Mouse (Mus musculus): ENCODE measurements around the gene Olfr1028. TPM values are rescaled to one million over a fixed set of nuclear protein-coding genes. Genes with fewer than 3 reads are reported as not detected.

Olfr1028 gene
- not detected for polyA plus RNA-seq (2017; shearing (Covaris generic))

GRCm38 (mm10) chr2:85950137-85950536 is at the start of gene Olfr1028:
Olfr1028 (plus strand) TSS chr2:85950437.

GRCm38 (mm10) chr2:85904952-85905351 is 45.3 kb upstream of the Olfr1028 start, which contains the start of gene Olfr1024:
Olfr1024 (minus strand) TSS chr2:85905052.

GRCm38 (mm10) chr2:85914893-85915292 is 35.3 kb upstream of the Olfr1028 start, which contains the start of gene Olfr1025-ps1:
Olfr1025-ps1 (plus strand) TSS chr2:85915193.

GRCm38 (mm10) chr2:85921258-85921657 is 29.0 kb upstream of the Olfr1028 start, which contains the start of gene Olfr1026:
Olfr1026 (plus strand) TSS chr2:85921558.

GRCm38 (mm10) chr2:85973595-85973994 is 23.4 kb downstream of the Olfr1028 start, which contains the start of gene Olfr1029:
Olfr1029 (plus strand) TSS chr2:85973895.

GRCm38 (mm10) chr2:85978976-85979375 is 28.7 kb downstream of the Olfr1028 start, which contains the start of gene Olfr1030:
Olfr1030 (plus strand) TSS chr2:85979276.

GRCm38 (mm10) chr2:85990004-85990403 is 39.8 kb downstream of the Olfr1028 start, which contains the start of gene Olfr1031:
Olfr1031 (plus strand) TSS chr2:85990304.

Other genes with a start within 250 kb of the Olfr1028 start
- not detected for gene Olfr1009, start 235.0 kb upstream of the Olfr1028 start, polyA plus RNA-seq (2017; shearing (Covaris generic))
- not detected for gene Olfr1012, start 187.7 kb upstream of the Olfr1028 start, polyA plus RNA-seq (2017; shearing (Covaris generic))
- not detected for gene Olfr1013, start 183.3 kb upstream of the Olfr1028 start, polyA plus RNA-seq (2017; shearing (Covaris generic))
- not detected for gene Olfr1014, start 177.7 kb upstream of the Olfr1028 start, polyA plus RNA-seq (2017; shearing (Covaris generic))
- gene Olfr1015, start 168.4 kb upstream of the Olfr1028 start, polyA plus RNA-seq (2017; shearing (Covaris generic)), result not detected
- gene Olfr1016, start 147.9 kb upstream of the Olfr1028 start, polyA plus RNA-seq (2017; shearing (Covaris generic)), result not detected
- not detected for gene Olfr1018, start 132.0 kb upstream of the Olfr1028 start, polyA plus RNA-seq (2017; shearing (Covaris generic))
- not detected for gene Olfr1019, start 105.0 kb upstream of the Olfr1028 start, polyA plus RNA-seq (2017; shearing (Covaris generic))
- not detected for gene Olfr1020, start 103.4 kb upstream of the Olfr1028 start, polyA plus RNA-seq (2017; shearing (Covaris generic))
- not detected for gene Olfr1022, start 81.8 kb upstream of the Olfr1028 start, polyA plus RNA-seq (2017; shearing (Covaris generic))
- not detected for gene Olfr1023, start 64.8 kb upstream of the Olfr1028 start, polyA plus RNA-seq (2017; shearing (Covaris generic))
- gene Olfr1024, start 45.4 kb upstream of the Olfr1028 start, polyA plus RNA-seq (2017; shearing (Covaris generic)), result not detected
- not detected for gene Olfr1025-ps1, start 35.2 kb upstream of the Olfr1028 start, polyA plus RNA-seq (2017; shearing (Covaris generic))
- not detected for gene Olfr1026, start 28.9 kb upstream of the Olfr1028 start, polyA plus RNA-seq (2017; shearing (Covaris generic))
- not detected for gene Olfr1029, start 23.5 kb downstream of the Olfr1028 start, polyA plus RNA-seq (2017; shearing (Covaris generic))
- not detected for gene Olfr1030, start 28.8 kb downstream of the Olfr1028 start, polyA plus RNA-seq (2017; shearing (Covaris generic))
- not detected for gene Olfr1031, start 39.9 kb downstream of the Olfr1028 start, polyA plus RNA-seq (2017; shearing (Covaris generic))
- not detected for gene Olfr1032, start 55.1 kb downstream of the Olfr1028 start, polyA plus RNA-seq (2017; shearing (Covaris generic))
- gene Olfr1033, start 70.2 kb downstream of the Olfr1028 start, polyA plus RNA-seq (2017; shearing (Covaris generic)), result not detected
- not detected for gene Olfr1034, start 95.4 kb downstream of the Olfr1028 start, polyA plus RNA-seq (2017; shearing (Covaris generic))
- gene Olfr1036, start 123.6 kb downstream of the Olfr1028 start, polyA plus RNA-seq (2017; shearing (Covaris generic)), result not detected
- not detected for gene Olfr1037, start 136.9 kb downstream of the Olfr1028 start, polyA plus RNA-seq (2017; shearing (Covaris generic))
- gene Olfr1039, start 185.5 kb downstream of the Olfr1028 start, polyA plus RNA-seq (2017; shearing (Covaris generic)), result not detected
- gene Olfr1040, start 196.3 kb downstream of the Olfr1028 start, polyA plus RNA-seq (2017; shearing (Covaris generic)), result not detected
- not detected for gene Olfr1042, start 211.4 kb downstream of the Olfr1028 start, polyA plus RNA-seq (2017; shearing (Covaris generic))
- gene Olfr1043, start 217.1 kb downstream of the Olfr1028 start, polyA plus RNA-seq (2017; shearing (Covaris generic)), result not detected
- not detected for gene Olfr1044, start 227.4 kb downstream of the Olfr1028 start, polyA plus RNA-seq (2017; shearing (Covaris generic))
- not detected for gene Olfr52, start 235.2 kb downstream of the Olfr1028 start, polyA plus RNA-seq (2017; shearing (Covaris generic))